Mouse (Mus musculus): Measurements from ENCODE around the gene Atf4.

Atf4 gene

DNA sequence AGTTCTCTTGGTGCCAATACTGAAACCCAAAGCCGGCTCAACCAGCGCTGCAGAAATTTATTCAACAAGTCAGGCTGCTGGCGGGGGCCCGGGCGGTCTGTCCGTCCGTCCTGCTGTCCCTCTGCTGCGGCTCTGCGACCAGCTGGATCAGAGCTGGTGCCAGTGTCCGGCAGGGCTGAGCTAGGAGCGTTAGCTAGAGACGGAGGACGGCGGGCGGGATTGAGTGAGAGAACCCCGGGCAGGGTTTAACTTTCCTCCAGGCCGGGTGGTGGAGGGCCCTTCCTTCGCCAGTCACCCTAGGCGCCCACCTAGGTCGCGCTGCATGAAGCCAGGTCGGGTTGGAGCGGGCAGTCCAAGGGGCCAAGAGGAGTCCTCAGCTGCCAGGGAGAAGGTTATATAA is 33.1 kb downstream of the Atf4 start:
- no peak for DNase-seq

DNA sequence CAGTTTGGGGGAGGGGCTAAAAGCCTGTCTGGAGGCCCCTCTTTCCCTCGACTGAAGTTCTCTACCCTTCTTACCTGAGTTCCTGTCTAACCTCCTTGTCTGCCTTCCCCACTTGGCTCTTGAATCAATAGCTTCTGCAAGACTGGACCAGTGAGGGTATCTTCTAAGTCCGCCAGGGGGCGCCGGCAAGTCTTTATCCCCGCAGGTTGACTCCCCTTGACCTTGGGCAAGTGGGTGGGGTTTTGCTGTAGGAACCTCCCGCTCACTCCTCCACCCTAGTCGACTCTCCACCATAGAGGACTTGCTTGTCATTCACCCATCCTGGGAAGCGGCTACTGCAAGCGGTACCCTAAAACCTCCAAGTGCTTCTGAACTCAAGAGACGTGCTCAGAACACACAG is 34.5 kb downstream of the Atf4 start:
- DNase-seq: peak; percentile 73

DNA sequence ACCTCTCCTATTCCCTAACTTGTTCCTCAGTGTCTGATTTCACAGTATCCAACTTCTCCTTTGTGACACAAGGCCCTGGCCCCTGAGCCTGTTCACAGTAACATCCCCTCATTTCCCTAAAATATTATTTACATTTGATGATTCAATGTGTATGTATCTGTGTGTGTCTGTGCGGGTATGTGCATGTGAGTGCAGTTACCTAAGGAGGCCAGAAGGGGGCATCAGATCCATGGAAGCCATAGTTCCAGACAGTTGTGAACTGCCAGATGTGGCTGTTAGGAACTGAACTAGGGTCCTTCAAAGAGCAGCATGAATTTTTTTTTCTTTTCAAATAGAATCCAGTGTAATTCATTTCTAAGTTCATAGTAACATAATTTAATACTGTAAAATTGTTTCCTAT is 42.2 kb downstream of the Atf4 start:
- DNase-seq: no peak

DNA sequence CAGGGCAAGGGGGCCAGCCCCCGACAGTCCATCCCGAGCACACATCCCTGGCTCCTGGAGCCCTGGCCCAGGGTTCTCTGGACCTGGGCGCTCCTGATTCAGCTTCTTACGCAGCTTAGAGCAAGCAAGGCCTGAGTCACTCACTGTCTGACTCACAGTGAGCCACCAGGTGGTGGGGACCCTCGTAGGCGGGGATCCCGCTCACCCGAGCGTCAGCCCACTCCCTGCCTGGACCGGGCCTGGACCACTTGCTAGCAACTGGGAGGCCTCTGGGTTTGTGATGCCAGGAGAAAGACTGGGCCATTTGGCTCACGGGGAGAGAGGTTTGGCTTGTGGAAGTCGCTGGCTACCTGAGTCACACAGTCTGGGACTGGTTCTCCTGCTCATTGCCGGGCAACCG is 48.8 kb downstream of the Atf4 start:
- DNase-seq: no peak

DNA sequence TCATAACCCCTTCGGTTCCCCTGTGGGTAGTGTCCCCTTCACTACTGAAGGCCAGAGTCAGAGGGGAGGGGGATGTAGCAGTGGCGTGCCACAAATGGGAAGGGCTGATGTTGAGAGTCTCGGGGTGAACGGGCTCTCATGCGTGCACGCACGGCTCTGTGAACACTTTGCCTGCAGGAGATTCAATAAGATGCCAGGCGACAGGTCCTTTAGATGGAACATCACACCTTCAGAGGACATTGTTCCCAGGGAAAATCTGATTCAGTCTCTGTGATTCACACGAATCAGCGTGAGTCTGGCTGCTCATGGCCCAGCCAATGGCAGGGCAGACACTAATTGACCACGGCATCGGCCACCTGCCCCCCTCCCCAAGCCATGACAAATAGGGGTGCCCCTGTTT is 49.2 kb downstream of the Atf4 start:
- no peak for DNase-seq

DNA sequence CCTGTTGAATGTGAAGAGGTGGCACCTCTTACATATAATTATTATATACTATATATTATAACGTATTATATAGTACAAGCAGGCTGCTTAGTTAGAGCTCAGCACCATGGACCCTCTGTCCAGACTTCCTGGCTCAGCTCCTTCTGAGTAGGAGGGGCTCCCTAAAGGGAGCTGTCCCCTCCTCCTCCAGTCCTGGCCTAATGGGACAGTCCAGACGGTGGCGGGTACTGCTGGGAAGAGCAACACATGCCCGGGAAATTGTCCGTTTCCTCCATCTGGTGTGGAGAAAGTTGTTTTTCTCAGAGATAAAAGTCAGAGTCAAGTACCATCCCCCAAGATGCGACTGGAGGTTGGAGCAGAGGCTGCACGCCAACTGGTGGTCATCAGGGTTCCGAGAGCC is 51.2 kb downstream of the Atf4 start:
- no peak for DNase-seq
